Mouse (Mus musculus) bone marrow, adult 2 months (tissue): ENCODE results near the gene Dus2.

Experiments
- CTCF ChIP-seq: fragments of 200-500 bp; IDR thresholded peaks from 2 replicates; pipeline ENCODE4 v1.5.1; 2011; ENCODE audit warnings: low read length, control low read depth; ENCODE audit not compliant: control insufficient read depth, insufficient read depth
- POLR2A ChIP-seq: fragments of 200-500 bp; IDR thresholded peaks from 2 replicates; pipeline ENCODE4 v1.6.1; 2011; ENCODE audit warnings: low read depth, mild to moderate bottlenecking, control low read depth, low read length, borderline replicate concordance; ENCODE audit not compliant: control insufficient read depth

- TF ChIP-seq POLR2A (no peak), CTCF (no peak)
Observed at GRCm38 (mm10) chr8:105975363-105975762, 15.8 kb upstream of the Dus2 start.
